Mouse (Mus musculus): ENCODE data around the gene Llcfc1.

Llcfc1 gene

GRCm38 (mm10) chr6:41684131-41684530, at the start of gene Llcfc1:
Gene Llcfc1 (plus strand): TSS chr6:41684431.
- DNase-seq (ENCODE audit: low spot score): no peak

- no peak for DNase-seq (ENCODE audit: low spot score)
Observed at GRCm38 (mm10) chr6:41635211-41635610, 49.0 kb upstream of the Llcfc1 start.

GRCm38 (mm10) chr6:41636178-41636577, 48.1 kb upstream of the Llcfc1 start, which contains the start of gene Trpv6:
Gene Trpv6 (minus strand): TSS chr6:41636405.
- DNase-seq (ENCODE audit: low spot score): no peak

DNA sequence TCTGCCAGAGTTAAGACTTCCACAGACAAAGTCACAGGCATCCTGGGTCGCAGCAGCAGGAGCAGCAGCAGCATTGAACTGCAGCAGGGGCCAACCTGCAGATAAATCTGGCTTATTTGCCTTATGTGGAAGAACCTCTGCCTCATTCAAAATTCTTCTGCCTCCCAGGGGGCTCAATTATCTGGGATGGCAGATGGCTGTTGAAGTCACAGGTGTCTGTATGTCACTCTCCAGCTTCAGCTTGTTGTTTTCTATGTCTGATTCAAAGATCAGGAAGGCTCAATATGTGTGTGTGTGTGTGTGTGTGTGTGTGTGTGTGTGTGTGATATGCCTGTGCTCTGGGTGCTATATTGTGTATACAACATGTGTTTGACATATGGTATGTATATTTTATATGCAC, 46.8 kb upstream of the Llcfc1 start:
- no peak for DNase-seq (ENCODE audit: low spot score)

- DNase-seq (ENCODE audit: low spot score): no peak
Observed at GRCm38 (mm10) chr6:41637927-41638506, 46.2 kb upstream of the Llcfc1 start.

- DNase-seq (ENCODE audit: low spot score): no peak
Observed at GRCm38 (mm10) chr6:41640449-41640848, 43.8 kb upstream of the Llcfc1 start.

- no peak for DNase-seq (ENCODE audit: low spot score)
Observed at GRCm38 (mm10) chr6:41641173-41641866, 42.9 kb upstream of the Llcfc1 start.

DNA sequence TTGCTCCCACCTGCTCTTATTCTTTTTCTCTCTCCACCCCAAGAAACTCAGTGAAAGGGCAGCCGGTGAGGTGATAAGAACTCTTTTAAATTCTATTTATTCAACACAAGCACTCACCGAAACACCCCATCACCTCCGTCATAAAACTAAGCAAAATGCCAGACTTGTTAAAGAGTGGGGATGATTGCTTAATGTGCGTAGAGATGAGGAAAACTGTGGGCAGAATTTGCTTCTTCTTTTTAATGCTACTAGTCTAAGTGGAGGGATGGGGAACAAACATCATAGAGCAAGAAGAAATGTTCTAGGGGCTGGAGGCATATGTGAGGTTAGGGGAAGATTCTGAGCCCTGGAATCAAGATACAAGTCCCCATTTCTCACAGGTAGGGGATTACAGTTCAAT, 41.5 kb upstream of the Llcfc1 start:
- DNase-seq (ENCODE audit: low spot score): no peak

GRCm38 (mm10) chr6:41643227-41643626, 41.0 kb upstream of the Llcfc1 start:
- no peak for DNase-seq (ENCODE audit: low spot score)

- DNase-seq (ENCODE audit: low spot score): no peak
Observed at GRCm38 (mm10) chr6:41646220-41646619, 38.0 kb upstream of the Llcfc1 start.

- DNase-seq (ENCODE audit: low spot score): no peak
Observed at GRCm38 (mm10) chr6:41646672-41647071, 37.6 kb upstream of the Llcfc1 start.

DNA sequence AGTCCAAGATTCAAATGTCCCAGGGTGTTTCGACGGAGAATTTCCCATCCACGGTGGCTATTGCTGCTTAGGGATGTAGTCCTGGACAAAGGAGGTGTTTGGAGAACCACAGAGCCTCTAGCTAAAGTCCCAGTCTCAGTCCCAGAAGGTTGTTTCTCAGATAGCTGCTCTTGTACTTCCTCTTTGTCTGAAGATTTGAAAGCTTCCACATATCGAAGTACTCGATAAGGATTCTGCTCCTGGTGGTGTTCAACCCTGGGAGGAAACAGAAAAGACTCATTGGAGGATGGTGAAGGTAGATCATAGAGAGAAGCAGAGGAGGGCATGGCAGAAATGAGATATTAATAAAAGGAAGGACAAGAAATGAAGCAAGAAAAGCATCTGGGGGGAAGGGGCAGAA, 31.1 kb upstream of the Llcfc1 start:
- DNase-seq (ENCODE audit: low spot score): no peak

DNA sequence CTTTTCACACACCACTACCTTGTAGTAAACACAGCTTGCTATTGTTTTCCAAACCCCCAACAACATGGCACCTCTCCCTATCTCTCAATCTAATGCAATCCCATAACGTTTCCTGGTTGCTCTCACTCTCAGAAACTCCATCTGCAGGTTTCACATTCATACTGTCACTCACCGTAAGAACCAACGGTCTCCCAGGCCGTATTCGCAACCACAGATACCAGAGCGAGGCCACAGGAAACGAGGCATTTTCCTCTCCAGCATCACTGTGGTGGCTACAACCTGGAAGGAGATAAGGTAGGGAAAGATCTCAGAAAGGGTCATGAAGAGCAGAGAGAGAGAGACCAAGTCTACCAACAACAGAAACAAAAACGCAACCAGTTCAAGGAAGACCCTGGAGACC, 29.6 kb upstream of the Llcfc1 start:
- no peak for DNase-seq (ENCODE audit: low spot score)

DNA sequence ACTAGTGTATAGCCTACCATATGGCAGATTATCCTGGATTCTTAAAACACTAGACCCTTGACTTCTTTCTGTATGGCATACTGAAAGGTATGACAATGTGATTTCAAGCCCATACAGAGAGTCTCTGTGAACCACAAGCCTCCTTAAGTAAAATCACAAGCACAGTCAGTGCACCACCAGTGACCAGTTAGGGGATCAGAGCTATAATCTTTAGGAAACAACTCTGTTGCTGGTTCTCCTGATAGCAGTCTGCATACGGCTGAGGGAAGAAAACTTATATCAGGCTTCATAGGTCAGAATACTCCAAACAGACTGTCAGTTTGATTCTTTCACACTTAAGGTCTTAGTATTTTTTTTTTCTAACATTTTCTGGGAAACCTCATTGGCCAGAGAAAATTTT, 25.7 kb upstream of the Llcfc1 start:
- no peak for DNase-seq (ENCODE audit: low spot score)

DNA sequence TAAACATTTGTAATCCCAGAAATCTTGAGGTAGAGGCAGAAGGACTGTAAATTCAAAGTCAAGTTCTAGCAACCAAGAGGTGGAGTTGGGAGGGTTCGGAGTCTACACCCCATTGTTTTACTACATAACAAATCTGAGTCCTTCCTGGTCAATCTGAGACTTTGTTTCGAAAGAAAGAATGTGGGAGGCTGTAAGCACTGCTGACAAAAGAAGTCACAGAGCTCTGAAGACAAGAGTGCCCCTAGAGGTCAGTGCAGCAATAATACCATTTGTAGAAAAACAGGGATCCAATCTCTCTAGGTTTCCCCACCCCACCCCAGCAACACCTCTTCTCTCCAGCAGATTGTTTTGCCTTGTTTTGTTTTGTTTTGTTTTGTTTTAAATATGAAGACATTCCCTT, 21.9 kb upstream of the Llcfc1 start:
- DNase-seq (ENCODE audit: low spot score): no peak

DNA sequence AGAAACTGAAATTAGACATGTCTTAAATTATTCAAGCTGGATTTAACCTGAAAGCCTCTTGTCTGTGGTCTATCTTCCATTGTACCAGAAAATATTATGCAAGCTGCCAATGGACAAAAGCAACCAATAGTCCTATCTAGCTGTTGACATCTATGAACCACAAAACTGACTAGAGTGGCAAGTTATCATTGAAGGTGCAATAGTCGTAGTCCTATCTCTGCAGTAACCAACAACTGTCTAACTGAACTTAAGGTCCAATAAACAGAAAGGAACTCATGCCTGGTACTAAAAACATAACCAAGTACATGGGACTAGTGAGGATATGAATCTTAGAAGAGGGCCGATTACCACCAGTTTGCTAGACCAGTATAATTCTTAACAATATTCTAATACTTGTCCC, 7.7 kb upstream of the Llcfc1 start:
- no peak for DNase-seq (ENCODE audit: low spot score)

- no peak for DNase-seq (ENCODE audit: low spot score)
Observed at GRCm38 (mm10) chr6:41680669-41681068, 3.6 kb upstream of the Llcfc1 start, which contains the start of gene Trpv5. Gene Trpv5 (minus strand): TSS chr6:41680769.

DNA sequence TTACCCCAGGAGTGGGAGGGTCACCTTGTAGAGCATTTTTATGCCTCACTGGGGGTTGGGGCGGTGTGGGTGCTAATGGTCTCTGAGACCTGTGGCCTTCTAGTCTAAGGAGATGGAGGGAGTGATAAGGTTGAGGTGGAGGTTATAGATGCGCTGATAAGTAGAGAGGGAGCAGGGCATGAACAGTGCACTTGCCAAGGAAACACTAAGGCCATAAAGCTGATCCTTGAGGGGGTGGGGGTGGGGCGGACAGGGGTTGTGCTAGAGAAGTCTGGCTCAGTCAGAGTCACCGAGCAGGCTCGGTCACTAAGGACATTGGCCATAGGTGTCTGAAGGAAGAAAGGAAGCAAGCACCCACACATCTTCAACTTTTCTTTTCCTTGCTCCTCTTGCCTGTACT, 2.6 kb upstream of the Llcfc1 start:
- DNase-seq (ENCODE audit: low spot score): no peak

- DNase-seq (ENCODE audit: low spot score): no peak
Observed at GRCm38 (mm10) chr6:41684911-41685310, 680 bp downstream of the Llcfc1 start.

DNA sequence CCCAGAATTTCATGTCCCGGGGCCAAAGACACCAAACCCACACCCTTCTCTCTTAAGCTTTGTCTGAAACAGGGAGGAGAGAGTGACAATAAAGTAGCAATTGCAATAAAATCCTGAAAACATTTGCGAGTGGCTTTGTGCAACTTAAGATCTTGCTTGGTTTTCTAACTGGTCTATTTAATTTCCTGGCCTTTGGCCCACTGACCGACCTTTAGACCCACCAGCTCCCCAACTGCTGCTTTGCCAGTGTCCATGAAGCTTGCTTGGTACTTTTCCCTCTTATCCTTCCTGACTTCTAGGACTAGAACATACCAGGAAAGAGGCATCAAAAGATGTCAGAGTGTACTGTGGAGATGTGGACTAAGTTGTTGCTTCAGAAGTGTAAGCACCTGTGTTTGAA, 1.4 kb downstream of the Llcfc1 start:
- no peak for DNase-seq (ENCODE audit: low spot score)

DNA sequence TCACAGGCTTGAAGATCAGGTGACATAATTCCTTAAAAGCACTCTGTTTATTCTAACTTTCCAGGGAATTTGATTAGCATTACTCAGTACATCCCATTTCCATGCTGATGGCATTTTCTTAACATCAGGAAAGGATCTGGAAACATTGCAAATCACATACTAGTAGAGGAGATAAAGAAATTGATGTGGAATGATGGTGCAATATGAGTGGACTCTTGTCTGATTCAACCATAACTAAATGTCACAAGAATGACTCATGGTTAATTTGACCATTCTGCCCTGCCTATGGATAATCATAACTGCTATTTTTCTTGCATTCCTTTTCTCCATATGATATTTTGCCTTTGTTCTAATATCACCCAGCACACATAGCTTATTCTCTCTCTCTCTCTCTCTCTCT, 8.0 kb downstream of the Llcfc1 start:
- no peak for DNase-seq (ENCODE audit: low spot score)

DNA sequence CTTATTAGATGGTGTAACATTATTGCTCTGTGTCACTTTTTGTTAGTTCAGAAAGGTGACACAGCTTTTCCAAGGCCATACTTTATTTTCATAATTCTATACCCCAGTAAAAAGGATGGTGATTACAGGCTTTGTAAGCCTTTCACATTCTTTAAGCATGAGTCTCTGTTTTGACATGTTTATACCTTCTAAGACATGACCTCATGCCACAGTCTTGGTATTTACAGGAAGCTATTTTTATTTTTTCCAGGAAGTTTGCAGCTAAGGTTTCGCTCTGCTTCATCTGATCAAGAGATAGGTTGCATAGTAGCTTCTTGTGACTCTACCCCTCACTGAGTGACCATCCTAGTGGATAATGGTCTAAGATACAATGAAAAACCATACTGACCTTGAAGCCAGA, 10.2 kb downstream of the Llcfc1 start:
- no peak for DNase-seq (ENCODE audit: low spot score)

GRCm38 (mm10) chr6:41701245-41701644, 17.0 kb downstream of the Llcfc1 start:
- DNase-seq (ENCODE audit: low spot score): no peak

DNA sequence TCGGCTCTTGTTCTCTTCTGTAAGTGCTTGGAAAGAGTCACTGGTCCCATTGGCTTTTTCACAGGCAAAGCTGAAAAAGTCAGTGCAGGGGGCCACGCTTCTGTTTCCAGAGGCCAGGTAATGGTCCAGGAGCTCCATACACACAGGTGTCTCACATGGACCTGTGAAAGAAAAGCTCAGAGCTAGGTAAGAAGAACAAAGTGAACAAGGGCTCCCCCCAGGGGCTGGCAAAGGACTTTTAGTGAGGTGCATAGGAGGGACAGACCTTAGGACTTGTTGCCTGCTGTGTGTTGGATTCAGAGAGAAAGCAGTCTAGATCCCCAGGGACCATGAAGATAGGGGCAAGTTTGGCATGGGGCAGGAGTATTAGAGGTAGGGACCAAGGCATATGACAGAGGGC, 18.7 kb downstream of the Llcfc1 start:
- DNase-seq (ENCODE audit: low spot score): no peak
